ENCODE assay signal across 10 mouse cellular contexts in genomic region chr4:45034693-45035628, GRCm38 (mm10). TPM values are rescaled to one million over a fixed set of nuclear protein-coding genes. Genes with fewer than 3 reads are reported as not detected.
DNase-seq lines count a peak whose midpoint lies in the region; ATAC-seq lines count a peak whose summit lies in the region.
"Had no signal": no experiment of that assay in that cellular context is flagged by ENCODE, and none has a peak within 500 bp of the region (broad histone marks: within the 10 kb centered on the region; RNA-seq: fewer than 3 reads in every experiment).

No protein-coding gene starts in this region.

- no peak overlapping the region for H3K4me2 ChIP-seq in heart, embryonic 12.5 days
- no peak overlapping the region for H3K4me2 ChIP-seq in neural tube, embryonic 13.5 days
- H3K4me2 ChIP-seq in kidney, embryonic 15.5 days, result no peak overlapping the region
- H3K4me2 ChIP-seq: hindbrain, embryonic 12.5 days; neural tube, embryonic 12.5 days had no signal

- no peak overlapping the region for H3K4me3 ChIP-seq in heart, embryonic 12.5 days
- no peak overlapping the region for H3K4me3 ChIP-seq in neural tube, embryonic 13.5 days
- H3K4me3 ChIP-seq in kidney, embryonic 15.5 days (replicated peaks), result no peak overlapping the region
- no peak overlapping the region for H3K4me3 ChIP-seq in embryonic facial prominence, embryonic 10.5 days
- H3K4me3 ChIP-seq: hindbrain, embryonic 12.5 days; neural tube, embryonic 12.5 days had no signal

- peaks cover 58% of the 10 kb centered on the region for H3K36me3 ChIP-seq in heart, embryonic 12.5 days
- H3K36me3 ChIP-seq in neural tube, embryonic 13.5 days, result peaks cover 81% of the 10 kb centered on the region
- peaks cover 67% of the 10 kb centered on the region for H3K36me3 ChIP-seq in kidney, embryonic 15.5 days
- H3K36me3 ChIP-seq in embryonic facial prominence, embryonic 10.5 days (replicated peaks), result peaks cover 83% of the 10 kb centered on the region

- H3K27ac ChIP-seq in heart, embryonic 12.5 days (ENCODE audit: poor library complexity, severe bottlenecking), result peak overlapping the region; percentile 34
- no peak overlapping the region for H3K27ac ChIP-seq in neural tube, embryonic 13.5 days (replicated peaks)
- peak overlapping the region; percentile 23; the same call in 1 of the 2 replicates for H3K27ac ChIP-seq in kidney, embryonic 15.5 days
- no peak overlapping the region for H3K27ac ChIP-seq in embryonic facial prominence, embryonic 10.5 days (replicated peaks)
- H3K27ac ChIP-seq: hindbrain, embryonic 12.5 days; neural tube, embryonic 12.5 days had no signal

- WGBS in heart, embryonic 12.5 days, result 62% methylated on average over 15 of the region's 16 CpGs
- WGBS in neural tube, embryonic 13.5 days, result 76% methylated on average over 16 of the region's 16 CpGs
- WGBS in kidney, embryonic 15.5 days, result 64% methylated on average over 16 of the region's 16 CpGs
- WGBS in embryonic facial prominence, embryonic 10.5 days, result 82% methylated on average over 16 of the region's 16 CpGs

- H3K9ac ChIP-seq in heart, embryonic 12.5 days, result peak overlapping the region; percentile 3; the same call in 1 of the 2 replicates
- no peak overlapping the region for H3K9ac ChIP-seq in neural tube, embryonic 13.5 days
- H3K9ac ChIP-seq in kidney, embryonic 15.5 days, result no peak overlapping the region
- H3K9ac ChIP-seq: hindbrain, embryonic 12.5 days; neural tube, embryonic 12.5 days had no signal

- H3K4me1 ChIP-seq in heart, embryonic 12.5 days (replicated peaks), result peaks cover 24% of the 10 kb centered on the region
- H3K4me1 ChIP-seq in neural tube, embryonic 13.5 days (replicated peaks), result no peaks in the 10 kb centered on the region
- peaks cover 8% of the 10 kb centered on the region; the same call in 1 of the 2 replicates for H3K4me1 ChIP-seq in kidney, embryonic 15.5 days
- no peaks in the 10 kb centered on the region for H3K4me1 ChIP-seq in embryonic facial prominence, embryonic 10.5 days
- H3K4me1 ChIP-seq: hindbrain, embryonic 12.5 days; neural tube, embryonic 12.5 days had no signal

- no peak for ATAC-seq in heart, embryonic 12.5 days (ENCODE audit: insufficient number of reproducible peaks, low FRiP score)
- peak; percentile 53; the same call in 1 of the 2 replicates for ATAC-seq in neural tube, embryonic 13.5 days (ENCODE audit: low read depth)
- ATAC-seq in kidney, embryonic 15.5 days (replicated peaks; ENCODE audit: low FRiP score), result 0 out of 2 replicates have a peak, but pooled peaks have one; percentile 43
- no peak for ATAC-seq in erythroid progenitor cell, adult 5-6 weeks (replicated peaks; ENCODE audit: low FRiP score, poor library complexity, severe bottlenecking)

- no peaks in the 10 kb centered on the region for H3K9me3 ChIP-seq in heart, embryonic 12.5 days (replicated peaks)
- no peaks in the 10 kb centered on the region for H3K9me3 ChIP-seq in neural tube, embryonic 13.5 days
- H3K9me3 ChIP-seq in kidney, embryonic 15.5 days (replicated peaks), result no peaks in the 10 kb centered on the region
- no peaks in the 10 kb centered on the region for H3K9me3 ChIP-seq in embryonic facial prominence, embryonic 10.5 days
- H3K9me3 ChIP-seq: hindbrain, embryonic 12.5 days; neural tube, embryonic 12.5 days had no signal

- H3K27me3 ChIP-seq in heart, embryonic 12.5 days (replicated peaks), result no peaks in the 10 kb centered on the region
- H3K27me3 ChIP-seq in neural tube, embryonic 13.5 days, result no peaks in the 10 kb centered on the region
- H3K27me3 ChIP-seq in kidney, embryonic 15.5 days, result no peaks in the 10 kb centered on the region
- H3K27me3 ChIP-seq in embryonic facial prominence, embryonic 10.5 days (replicated peaks; ENCODE audit: low read depth, poor library complexity, severe bottlenecking), result no peaks in the 10 kb centered on the region
- H3K27me3 ChIP-seq: hindbrain, embryonic 12.5 days; neural tube, embryonic 12.5 days had no signal

- DNase-seq in heart, adult 8-10 months (ENCODE audit: low spot score), result no peak
- DNase-seq in neural tube, embryonic 10.5 days (ENCODE audit: extremely low spot score, low spot score), result no peak
- DNase-seq in layer of hippocampus, adult 11-12 months (ENCODE audit: low spot score), result no peak
- DNase-seq in embryonic facial prominence, embryonic 10.5 days (ENCODE audit: low spot score), result no peak

RNA-seq across cellular contexts. Expression of gene Polr1e, which starts 16.6 kb away (rescaled TPM):
- polyA plus RNA-seq in heart, embryonic 12.5 days (2016; fragmentation: Nextera tagmentation; extraction: Ambion mirVana), result 52.1 and 63.0 TPM in 2 replicates
- total RNA-seq in heart, adult 8-10 months (2022), result 10 to 100 TPM; 17.5 to 23.3 (median 20.6) TPM
- polyA plus RNA-seq in neural tube, embryonic 13.5 days (2015; fragmentation: Nextera tagmentation; extraction: Ambion mirVana), result 33.0 and 45.1 TPM in 2 replicates
- polyA plus RNA-seq in kidney, embryonic 15.5 days (2015; fragmentation: Nextera tagmentation; extraction: Ambion mirVana), result 40.9 and 48.4 TPM in 2 replicates
- total RNA-seq in erythroid progenitor cell, adult 5-6 weeks (2015; ENCODE audit: low replicate concordance), result 10.1 and 12.6 TPM in 2 replicates
- total RNA-seq in erythroid progenitor cell, adult 5-6 weeks (2017; ENCODE audit: low replicate concordance), result 4.1 and 12.1 TPM in 2 replicates
- polyA plus RNA-seq in embryonic facial prominence, embryonic 10.5 days (2016; fragmentation: Nextera tagmentation; extraction: Ambion mirVana), result 59.8 and 72.3 TPM in 2 replicates

RNA-seq across cellular contexts. Expression of gene Zbtb5, which starts 22.7 kb away (rescaled TPM):
- polyA plus RNA-seq in heart, embryonic 12.5 days (2016; fragmentation: Nextera tagmentation; extraction: Ambion mirVana), result 19.5 and 20.4 TPM in 2 replicates
- total RNA-seq in heart, adult 8-10 months (2022), result 1 to 10 TPM; 3.8 to 5.2 (median 4.6) TPM
- 35.6 and 42.4 TPM in 2 replicates for polyA plus RNA-seq in neural tube, embryonic 13.5 days (2015; fragmentation: Nextera tagmentation; extraction: Ambion mirVana)
- polyA plus RNA-seq in kidney, embryonic 15.5 days (2015; fragmentation: Nextera tagmentation; extraction: Ambion mirVana), result 23.0 and 24.1 TPM in 2 replicates
- 8.3 and 15.5 TPM in 2 replicates for total RNA-seq in erythroid progenitor cell, adult 5-6 weeks (2015; ENCODE audit: low replicate concordance)
- total RNA-seq in erythroid progenitor cell, adult 5-6 weeks (2017; ENCODE audit: low replicate concordance), result 9.3 and 20.2 TPM in 2 replicates
- polyA plus RNA-seq in embryonic facial prominence, embryonic 10.5 days (2016; fragmentation: Nextera tagmentation; extraction: Ambion mirVana), result 37.8 and 40.0 TPM in 2 replicates

RNA-seq across cellular contexts. Expression of gene Fbxo10, which starts 49.4 kb away (rescaled TPM):
- polyA plus RNA-seq in heart, embryonic 12.5 days (2016; fragmentation: Nextera tagmentation; extraction: Ambion mirVana), result 17.7 TPM in 2 replicates
- 10 to 100 TPM in 3 of 4 experiments, 1 to 10 TPM in 1; 8.2 to 11.5 (median 10.7) TPM for total RNA-seq in heart, adult 8-10 months (2022)
- 14.3 and 15.4 TPM in 2 replicates for polyA plus RNA-seq in neural tube, embryonic 13.5 days (2015; fragmentation: Nextera tagmentation; extraction: Ambion mirVana)
- 13.5 and 16.0 TPM in 2 replicates for polyA plus RNA-seq in kidney, embryonic 15.5 days (2015; fragmentation: Nextera tagmentation; extraction: Ambion mirVana)
- 6.1 and 9.6 TPM in 2 replicates for total RNA-seq in erythroid progenitor cell, adult 5-6 weeks (2015; ENCODE audit: low replicate concordance)
- 8.0 and 14.8 TPM in 2 replicates for total RNA-seq in erythroid progenitor cell, adult 5-6 weeks (2017; ENCODE audit: low replicate concordance)
- 16.4 and 16.9 TPM in 2 replicates for polyA plus RNA-seq in embryonic facial prominence, embryonic 10.5 days (2016; fragmentation: Nextera tagmentation; extraction: Ambion mirVana)

RNA-seq across cellular contexts. Expression of gene Grhpr, which starts 53.8 kb away (rescaled TPM):
- polyA plus RNA-seq in heart, embryonic 12.5 days (2016; fragmentation: Nextera tagmentation; extraction: Ambion mirVana), result 89.0 and 89.3 TPM in 2 replicates
- 10 to 100 TPM; 34.0 to 54.1 (median 44.9) TPM for total RNA-seq in heart, adult 8-10 months (2022)
- polyA plus RNA-seq in neural tube, embryonic 13.5 days (2015; fragmentation: Nextera tagmentation; extraction: Ambion mirVana), result 27.2 and 29.7 TPM in 2 replicates
- polyA plus RNA-seq in kidney, embryonic 15.5 days (2015; fragmentation: Nextera tagmentation; extraction: Ambion mirVana), result 86.7 and 97.2 TPM in 2 replicates
- 2.5 TPM in 1 of 2 replicates, not detected in the other for total RNA-seq in erythroid progenitor cell, adult 5-6 weeks (2015; ENCODE audit: low replicate concordance)
- 3.2 and 14.9 TPM in 2 replicates for total RNA-seq in erythroid progenitor cell, adult 5-6 weeks (2017; ENCODE audit: low replicate concordance)
- polyA plus RNA-seq in embryonic facial prominence, embryonic 10.5 days (2016; fragmentation: Nextera tagmentation; extraction: Ambion mirVana), result 57.8 and 69.1 TPM in 2 replicates

Comparison
In these comparisons a context has a peak if more than half of its experiments do, and no peak if none do; other contexts are left out.
1. ATAC-seq: peak in neural tube, embryonic 13.5 days (single experiment) and kidney, embryonic 15.5 days (single experiment); none in heart, embryonic 12.5 days (single experiment) and erythroid progenitor cell, adult 5-6 weeks (single experiment).
2. H3K27ac ChIP-seq: peak in heart, embryonic 12.5 days (single experiment) and kidney, embryonic 15.5 days (single experiment); none in neural tube, embryonic 13.5 days (single experiment) and embryonic facial prominence, embryonic 10.5 days (single experiment).